Mouse (Mus musculus) small intestine, adult 2 months (tissue): Measurements from ENCODE around the gene Spef2. TPM values are rescaled to one million over a fixed set of nuclear protein-coding genes. Genes with fewer than 3 reads are reported as not detected.

Experiments
- H3K27ac ChIP-seq: fragments of 200-500 bp; 2 replicates; pipeline ENCODE4 v1.5.1; 2012; ENCODE audit warnings: low read depth, low read length, control low read depth, inconsistent platforms; ENCODE audit not compliant: insufficient read depth
- H3K27me3 ChIP-seq: fragments of 200-500 bp; 2 replicates; pipeline ENCODE4 v1.6.1; 2012; ENCODE audit warnings: mild to moderate bottlenecking, moderate library complexity, low read length, inconsistent platforms; ENCODE audit not compliant: control insufficient read depth, insufficient read depth
- H3K36me3 ChIP-seq: fragments of 200-500 bp; 2 replicates; pipeline ENCODE4 v1.6.1; 2012; ENCODE audit warnings: mild to moderate bottlenecking, low read length, control low read depth, inconsistent platforms; ENCODE audit not compliant: control insufficient read depth, insufficient read depth
- H3K4me1 ChIP-seq: fragments of 200-500 bp; 2 replicates; pipeline ENCODE4 v1.6.1; 2012; ENCODE audit warnings: low read length, inconsistent platforms, mixed read lengths; ENCODE audit not compliant: control insufficient read depth, insufficient read depth, insufficient read length
- H3K4me3 ChIP-seq: fragments of 200-500 bp; 2 replicates; pipeline ENCODE4 v1.5.1; 2012; ENCODE audit warnings: low read depth, mild to moderate bottlenecking, control low read depth, inconsistent platforms, low read length, moderate library complexity
- CTCF ChIP-seq: fragments of 200-500 bp; IDR thresholded peaks from 2 replicates; pipeline ENCODE4 v1.5.1; 2012; ENCODE audit warnings: low read depth, mild to moderate bottlenecking, control low read depth, inconsistent platforms, low read length, moderate library complexity, mixed read lengths; ENCODE audit not compliant: insufficient replicate concordance, insufficient read length; ENCODE audit errors: extremely low read depth
- POLR2A ChIP-seq: fragments of 200-500 bp; IDR thresholded peaks from 2 replicates; pipeline ENCODE4 v1.6.1; 2012; ENCODE audit warnings: low read depth, mild to moderate bottlenecking, control low read depth, inconsistent platforms, low read length, moderate library complexity
- WGBS: fragments of 180-500 bp; shearing (Covaris S2); methylation state at CpG from one replicate; pipeline ENCODE4 v1.1.7; 2018; 5-methylcytosine and 5-hydroxymethylcytosine counted together
- polyA plus RNA-seq: library from polyadenylated mRNA; depleted of rRNA; stranded (reverse); fragments of >200 nt; gene quantifications from 2 replicates; pipeline ENCODE4 v1.2.3, GENCODE M21; 2012

The Spef2 gene
- polyA plus RNA-seq, 1 experiment: not detected

GRCm38 (mm10) chr15:9599382-9600087 is 149.1 kb downstream of the Spef2 start:
- WGBS: 53% methylated on average over 12 of the region's 12 CpGs
- Histone ChIP-seq H3K27ac (no peak overlapping the region), H3K4me1 (no peaks in the 10 kb centered on the region), H3K4me3 (no peak overlapping the region), H3K27me3 (no peaks in the 10 kb centered on the region), H3K36me3 (no peaks in the 10 kb centered on the region)
- TF ChIP-seq POLR2A (no peak), CTCF (no peak)

- no peak overlapping the region for H3K27ac ChIP-seq
- H3K36me3 ChIP-seq: no peaks in the 10 kb centered on the region
- 69% methylated on average over 6 of the region's 6 CpGs for WGBS
- H3K27me3 ChIP-seq: no peaks in the 10 kb centered on the region
- no peak overlapping the region for H3K4me3 ChIP-seq
- TF ChIP-seq CTCF: no peak
- no peak for TF ChIP-seq POLR2A
- H3K4me1 ChIP-seq: no peaks in the 10 kb centered on the region
These were observed 152.2 kb downstream of the Spef2 start for GRCm38 (mm10) chr15:9596298-9597060.

DNA sequence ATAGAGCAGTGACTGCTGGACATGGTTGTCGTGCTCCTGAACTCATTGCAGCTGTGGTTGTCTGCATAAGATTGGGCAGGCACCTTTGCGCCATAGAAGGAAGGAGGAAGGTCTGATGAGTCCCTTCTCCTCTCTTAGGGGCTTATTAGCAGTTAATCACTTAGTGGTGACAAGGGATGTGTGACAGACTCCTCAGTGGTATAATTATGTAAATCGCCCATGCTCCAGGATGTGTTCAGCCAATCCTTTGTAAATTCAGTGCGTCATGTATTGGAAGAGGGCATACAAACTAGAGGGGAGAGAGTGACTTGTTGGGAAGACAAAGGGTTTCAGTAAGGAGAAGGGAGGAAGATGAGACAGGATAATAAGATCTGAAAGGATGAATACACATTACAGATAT is 158.7 kb downstream of the Spef2 start:
- no peaks in the 10 kb centered on the region for H3K4me1 ChIP-seq
- H3K36me3 ChIP-seq: no peaks in the 10 kb centered on the region
- WGBS: 81% methylated on average over 4 of the region's 4 CpGs
- TF ChIP-seq CTCF (no peak), POLR2A (no peak)
- no peaks in the 10 kb centered on the region for H3K27me3 ChIP-seq
- H3K27ac ChIP-seq: no peak overlapping the region
- H3K4me3 ChIP-seq: no peak overlapping the region

DNA sequence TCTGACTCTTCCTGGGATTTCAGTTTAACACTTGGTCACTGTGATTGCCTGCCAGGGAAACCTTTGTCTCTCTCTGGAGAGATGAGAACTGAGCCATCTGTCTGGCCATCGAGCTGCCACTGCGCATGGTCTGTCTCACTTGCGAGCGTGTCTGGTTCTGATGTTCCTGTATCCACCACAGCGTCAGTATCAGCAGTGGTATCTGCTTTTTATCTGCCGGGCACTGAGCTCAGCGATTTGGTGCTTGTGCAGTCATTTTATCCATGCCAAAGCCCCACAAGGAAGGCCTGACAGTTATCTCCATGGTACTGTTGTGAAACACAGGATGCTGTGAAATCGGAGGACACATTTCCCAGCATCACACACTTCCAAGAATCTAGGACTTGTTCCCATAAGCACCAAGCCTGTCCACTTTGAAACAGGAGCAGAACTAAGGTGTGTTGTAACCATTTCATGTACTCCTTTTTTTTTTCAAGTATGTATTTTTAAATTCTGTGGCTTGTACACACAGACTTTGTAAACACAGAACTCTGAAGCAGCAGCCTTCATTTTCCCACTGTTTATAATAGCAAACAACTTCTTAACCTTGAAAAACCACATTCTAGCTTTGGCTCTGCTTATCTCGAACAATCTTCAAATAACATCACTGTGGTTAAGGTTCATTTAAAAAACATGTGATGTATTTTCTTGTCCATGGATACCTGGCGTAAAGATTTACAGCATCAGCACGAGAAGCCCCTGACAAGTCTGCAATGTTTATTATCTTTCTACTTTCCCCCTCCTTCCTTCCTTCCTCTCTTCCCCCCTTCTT is 168.0 kb downstream of the Spef2 start:
- H3K27ac ChIP-seq: no peak overlapping the region
- H3K4me3 ChIP-seq: no peak overlapping the region
- TF ChIP-seq POLR2A (no peak), CTCF (no peak)
- H3K36me3 ChIP-seq: no peaks in the 10 kb centered on the region
- H3K27me3 ChIP-seq: no peaks in the 10 kb centered on the region
- WGBS: 55% methylated on average over 11 of the region's 11 CpGs
- no peaks in the 10 kb centered on the region for H3K4me1 ChIP-seq

- no peak overlapping the region for H3K27ac ChIP-seq
These were observed 171.4 kb downstream of the Spef2 start for GRCm38 (mm10) chr15:9577303-9577702.

DNA sequence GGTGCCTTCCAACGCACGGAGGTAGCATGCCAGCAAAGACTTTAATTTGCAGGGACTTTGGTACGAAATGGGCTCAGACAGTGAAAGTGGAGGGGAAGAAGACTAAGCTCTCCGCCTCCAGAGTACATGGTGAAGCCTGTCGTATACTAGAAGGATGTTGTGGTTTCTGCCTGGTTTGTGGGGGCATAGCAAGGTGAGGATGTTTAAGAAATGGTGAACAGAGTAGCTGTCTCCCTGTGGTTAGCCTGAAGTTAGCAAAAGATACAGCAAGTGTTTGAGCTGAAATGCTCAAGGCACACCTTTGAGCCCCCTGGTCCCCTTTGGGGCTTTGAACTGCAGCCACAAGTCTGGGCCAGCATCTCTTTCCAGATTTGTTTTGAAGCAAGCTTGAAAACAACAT is 173.9 kb downstream of the Spef2 start:
- 71% methylated on average over 5 of the region's 5 CpGs for WGBS

More at GRCm38 (mm10) chr15:9577303-9577702, 171.4 kb downstream of the Spef2 start:
- no peaks in the 10 kb centered on the region for H3K4me1 ChIP-seq
- no peak for TF ChIP-seq POLR2A
- TF ChIP-seq CTCF: no peak
- no peak overlapping the region for H3K4me3 ChIP-seq
- H3K27me3 ChIP-seq: no peaks in the 10 kb centered on the region
- WGBS: 70% methylated on average over 4 of the region's 4 CpGs
- no peaks in the 10 kb centered on the region for H3K36me3 ChIP-seq

More for the DNA sequence above, 173.9 kb downstream of the Spef2 start:
- no peaks in the 10 kb centered on the region for H3K4me1 ChIP-seq
- H3K27me3 ChIP-seq: no peaks in the 10 kb centered on the region
- TF ChIP-seq POLR2A (no peak), CTCF (no peak)
- no peak overlapping the region; the same call in 1 of the 2 replicates for H3K27ac ChIP-seq
- no peak overlapping the region for H3K4me3 ChIP-seq
- no peaks in the 10 kb centered on the region for H3K36me3 ChIP-seq
